ENCODE assay signal across 8 mouse cellular contexts in the genomic region with DNA sequence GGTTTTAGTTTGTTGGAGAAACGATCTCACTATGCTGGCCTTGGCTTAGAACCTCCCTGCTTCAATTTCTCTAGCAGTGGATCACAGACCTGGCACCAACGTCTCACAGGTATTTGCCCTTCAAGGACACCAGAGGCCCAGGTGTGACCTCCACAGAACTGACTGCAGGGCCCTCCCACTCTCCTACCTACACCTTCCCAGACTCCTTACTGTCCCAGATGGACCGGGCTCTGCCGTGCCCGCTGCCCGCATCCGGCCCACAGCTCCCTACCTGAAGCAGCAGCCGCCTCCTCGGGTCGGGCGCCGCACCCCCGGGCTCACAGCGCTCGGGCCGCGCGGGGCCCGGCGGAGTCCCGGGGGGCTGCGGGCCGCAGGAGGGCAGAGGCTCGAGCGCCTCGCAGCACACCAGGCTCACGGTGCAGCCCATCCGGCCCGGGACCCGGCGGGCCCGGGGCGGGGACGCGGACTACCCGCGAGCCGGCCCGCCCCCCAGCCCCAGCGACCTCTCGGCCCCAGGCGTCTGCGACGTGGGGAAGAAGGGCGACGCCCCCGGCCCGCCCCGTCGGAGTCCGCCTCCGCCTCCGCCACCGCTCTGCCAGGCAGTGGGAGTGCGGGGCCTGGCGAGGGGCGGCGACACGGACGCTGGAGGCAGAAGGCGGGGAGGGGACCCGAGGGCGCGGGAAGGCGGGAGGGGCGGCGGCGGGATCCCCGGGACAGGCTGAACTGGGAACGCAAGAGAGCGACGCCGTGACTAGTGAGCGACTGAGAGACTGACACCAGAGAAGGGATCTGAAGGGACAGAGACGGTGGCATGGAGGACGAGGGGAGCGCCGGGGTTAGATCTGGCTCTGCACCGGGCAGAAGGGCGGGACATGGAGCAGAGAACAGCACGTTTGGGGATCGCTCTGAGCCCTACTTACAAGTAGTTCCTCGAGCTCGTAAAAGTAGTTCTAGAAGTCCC. TPM values are rescaled to one million over a fixed set of nuclear protein-coding genes. Genes with fewer than 3 reads are reported as not detected.
DNase-seq lines count a peak whose midpoint lies in the region; ATAC-seq and TF ChIP-seq lines count a peak whose summit lies in the region.

Gene Tns1 (minus strand): TSS at position 429 of the 961 bp plus-strand sequence.

- peak; percentile 79 for ATAC-seq in forebrain, embryonic 12.5 days (ENCODE audit: low FRiP score)
- ATAC-seq in lung, postnatal 0 days: peak; percentile 81

- H3K4me2 ChIP-seq in forebrain, embryonic 12.5 days: peak within 1 kb of the TSS; percentile 88
- peak within 1 kb of the TSS; percentile 85 for H3K4me2 ChIP-seq in lung, postnatal 0 days (replicated peaks; ENCODE audit: low read depth, low read length)

- no peak within 1 kb of the TSS for H3K4me3 ChIP-seq in C2C12 (ENCODE audit: insufficient read depth, poor library complexity, severe bottlenecking)
- peak within 1 kb of the TSS; percentile 61 for H3K4me3 ChIP-seq in forebrain, embryonic 12.5 days (replicated peaks)
- peak within 1 kb of the TSS; percentile 53 for H3K4me3 ChIP-seq in lung, postnatal 0 days (ENCODE audit: low read depth, low read length)

- intact Hi-C loops in heart, postnatal 36 days (cut with DNase I): loop anchor here (2.0 kb wide), 2 partner anchors 42 to 138 kb away; no protein-coding TSS in a partner anchor

- H3K79me2 ChIP-seq in C2C12 (ENCODE audit: control insufficient read depth, insufficient read depth): no peaks in the 10 kb centered on the region

- H3K36me3 ChIP-seq in C2C12 (ENCODE audit: control insufficient read depth, insufficient read depth): no peaks in the 10 kb centered on the region
- H3K36me3 ChIP-seq in forebrain, embryonic 12.5 days (replicated peaks): no peaks in the 10 kb centered on the region
- no peaks in the 10 kb centered on the region for H3K36me3 ChIP-seq in lung, postnatal 0 days (ENCODE audit: insufficient read depth, low read length)

- peaks cover 3% of the 10 kb centered on the region for H3K27me3 ChIP-seq in C2C12 (ENCODE audit: control insufficient read depth, insufficient read depth, insufficient read length)
- H3K27me3 ChIP-seq in forebrain, embryonic 12.5 days: peaks cover 48% of the 10 kb centered on the region
- H3K27me3 ChIP-seq in lung, postnatal 0 days (replicated peaks; ENCODE audit: insufficient read depth, low read length): no peaks in the 10 kb centered on the region

- no peak for TF ChIP-seq EP300 in lung, postnatal 0 days (IDR thresholded peaks at IDR 0.05)

- peak within 1 kb of the TSS; percentile 14 for H3ac ChIP-seq in C2C12 (ENCODE audit: control insufficient read depth, insufficient read length, low read depth)

- H3K27ac ChIP-seq in forebrain, embryonic 12.5 days: no peak within 1 kb of the TSS
- H3K27ac ChIP-seq in lung, postnatal 0 days (ENCODE audit: low read length): peak within 1 kb of the TSS; percentile 14; the same call in 1 of the 2 replicates

- no peaks in the 10 kb centered on the region for H3K79me3 ChIP-seq in C2C12 (ENCODE audit: low read depth)

- DNase-seq in ZHBTc4 (ENCODE audit: low read depth, low spot score): peak; percentile 82
- DNase-seq in heart, postnatal 36 days: peak; percentile 52 to 61
- DNase-seq in large intestine, adult 2 months (ENCODE audit: low read depth, low spot score): no peak
- DNase-seq in lung, postnatal 0 days (ENCODE audit: low spot score): peak; percentile 75
- DNase-seq in ovary, postnatal 36 days (ENCODE audit: low spot score): peak; percentile 74
- no peak for DNase-seq in c-Kit-positive CD71-positive TER-119-positive erythroid progenitor cells, embryonic 14.5 days (ENCODE audit: low spot score)

- no peak for TF ChIP-seq CTCF in C2C12 (IDR thresholded peaks at IDR 0.05; ENCODE audit: control insufficient read depth, insufficient read depth, insufficient read length)
- TF ChIP-seq CTCF in lung, postnatal 0 days (IDR thresholded peaks at IDR 0.05): no peak

- H3K9me3 ChIP-seq in forebrain, embryonic 12.5 days: no peaks in the 10 kb centered on the region
- H3K9me3 ChIP-seq in lung, postnatal 0 days (ENCODE audit: low read length): no peaks in the 10 kb centered on the region

- WGBS in forebrain, embryonic 12.5 days: under 1% methylated on average over 79 of the region's 84 CpGs
- WGBS in large intestine, adult 2 months: 2% methylated on average over 83 of the region's 84 CpGs
- WGBS in lung, postnatal 0 days: 3% methylated on average over 74 of the region's 84 CpGs

- H3K4me1 ChIP-seq in forebrain, embryonic 12.5 days: peaks cover 26% of the 10 kb centered on the region
- H3K4me1 ChIP-seq in lung, postnatal 0 days (ENCODE audit: insufficient read depth, low read depth, low read length): peaks cover 7% of the 10 kb centered on the region; the same call in 1 of the 2 replicates

- H3K9ac ChIP-seq in forebrain, embryonic 12.5 days: peak within 1 kb of the TSS; percentile 68
- peak within 1 kb of the TSS; percentile 32 for H3K9ac ChIP-seq in lung, postnatal 0 days (replicated peaks; ENCODE audit: low read depth)

TF ChIP-seq in C2C12, 6 proteins besides CTCF, POLR2A, EP300 and RAD21:
- TF ChIP-seq FOSL1 (IDR thresholded peaks at IDR 0.05; ENCODE audit: insufficient read depth, low read length, poor library complexity, severe bottlenecking): no peak
- no peak for TF ChIP-seq MYOD1 (IDR thresholded peaks at IDR 0.05; ENCODE audit: control insufficient read depth, insufficient read length, low read depth)
- no peak for TF ChIP-seq USF1 (IDR thresholded peaks at IDR 0.05; ENCODE audit: low read depth)
- TF ChIP-seq MAX (IDR thresholded peaks at IDR 0.05): no peak
- no peak for TF ChIP-seq CEBPB (IDR thresholded peaks at IDR 0.05; ENCODE audit: low read depth)
- no peak for TF ChIP-seq MYOG (IDR thresholded peaks at IDR 0.05; ENCODE audit: control insufficient read depth, extremely low read depth, insufficient read length)

RNA-seq across cellular contexts. Expression of gene Tns1, which starts in this region (rescaled TPM):
- polyA plus RNA-seq in C2C12 (2012; fragmentation: generic; extraction: Trizol): 118 TPM
- polyA plus RNA-seq in forebrain, embryonic 12.5 days (2016; fragmentation: Nextera tagmentation; extraction: Ambion mirVana): 13.0 and 15.9 TPM in 2 replicates
- 100 to 1,000 TPM; 672 to 786 TPM for total RNA-seq in heart, postnatal 36 days (2021)
- 25.8 and 45.6 TPM in 2 replicates for polyA plus RNA-seq in large intestine, adult 2 months (2012; rRNA removed)
- polyA plus RNA-seq in lung, postnatal 0 days (2015; fragmentation: Nextera tagmentation; extraction: Ambion mirVana): 184 and 185 TPM in 2 replicates

Comparison
In these comparisons a context has a peak if more than half of its experiments do, and no peak if none do; other contexts are left out.
1. DNase-seq: peak in ZHBTc4 (single experiment), heart, postnatal 36 days (2 of 2), lung, postnatal 0 days (single experiment) and ovary, postnatal 36 days (single experiment); none in large intestine, adult 2 months (single experiment) and c-Kit-positive CD71-positive TER-119-positive erythroid progenitor cells, embryonic 14.5 days (single experiment).